Mouse (Mus musculus) heart, postnatal 10 days (tissue): ENCODE data around the gene Kpna4. TPM values are rescaled to one million over a fixed set of nuclear protein-coding genes. Genes with fewer than 3 reads are reported as not detected.
"Not testable (repeated sequence)": the region's sequence is repeated elsewhere in the genome, so short reads cannot be mapped to it uniquely, and the experiment has no call there.

Experiments
- DNase-seq, 2 experiments: peaks; one replicate each; pipeline ENCODE4 v3.0.0; 2021
- intact Hi-C: fragments of 180-260 bp; cut with DNase I; formaldehyde crosslinking; loops from one replicate; pipeline ENCODE4 v1.15.1; 2025
- total RNA-seq, 2 experiments: library from RNA; stranded (reverse); gene quantifications; 2 replicates each; pipeline ENCODE4 v1.2.3; 2021

Gene Kpna4
- total RNA-seq, 2 experiments from 2014 or later = 57.1 to 75.4 TPM

DNA sequence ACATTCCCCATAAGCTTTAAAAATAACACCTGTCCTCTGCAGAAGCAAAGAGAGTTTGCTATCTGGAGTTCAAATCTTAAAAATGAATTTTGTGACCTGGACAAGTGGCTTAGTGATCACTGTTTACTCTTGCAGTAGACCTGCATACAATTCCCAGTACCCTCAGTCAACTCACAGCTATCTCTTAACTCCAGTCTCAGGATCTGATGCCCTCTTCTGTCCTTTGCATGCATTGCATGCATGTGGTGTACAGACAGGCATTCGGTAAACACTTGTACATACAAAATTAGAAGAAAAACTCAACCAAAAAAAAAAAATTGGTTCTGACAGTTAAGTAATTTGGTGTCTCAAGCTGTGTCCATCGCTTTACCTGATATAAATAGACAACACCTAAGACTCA, 106.6 kb downstream of the Kpna4 start:
- intact Hi-C loops = no loop called here
- no peak for DNase-seq

GRCm38 (mm10) chr3:69018635-69019034, 108.3 kb downstream of the Kpna4 start:
- intact Hi-C loops = not testable (repeated sequence)

GRCm38 (mm10) chr3:69017181-69017580, 109.7 kb downstream of the Kpna4 start:
- no peak for DNase-seq
- intact Hi-C loops = no loop called here

More at GRCm38 (mm10) chr3:69018635-69019034, 108.3 kb downstream of the Kpna4 start:
- not testable (repeated sequence) for DNase-seq

Other genes starting within 250 kb of the Kpna4 start
- gene Ift80, start 122.5 kb downstream of the Kpna4 start, total RNA-seq = 1 to 10 TPM; 7.2 to 9.0 TPM
- gene Smc4, start 122.4 kb downstream of the Kpna4 start, total RNA-seq = 10 to 100 TPM; 39.7 to 45.7 TPM
- gene Trim59, start 82.4 kb downstream of the Kpna4 start, total RNA-seq = 10 to 100 TPM; 16.0 to 16.7 TPM
- gene Arl14, start 95.3 kb upstream of the Kpna4 start, total RNA-seq = not detected
- 10 to 100 TPM; 23.6 to 24.2 TPM for gene Ppm1l, start 189.7 kb upstream of the Kpna4 start, total RNA-seq